Comparison of ENCODE assay signal across 12 mouse cellular contexts in the genomic region with DNA sequence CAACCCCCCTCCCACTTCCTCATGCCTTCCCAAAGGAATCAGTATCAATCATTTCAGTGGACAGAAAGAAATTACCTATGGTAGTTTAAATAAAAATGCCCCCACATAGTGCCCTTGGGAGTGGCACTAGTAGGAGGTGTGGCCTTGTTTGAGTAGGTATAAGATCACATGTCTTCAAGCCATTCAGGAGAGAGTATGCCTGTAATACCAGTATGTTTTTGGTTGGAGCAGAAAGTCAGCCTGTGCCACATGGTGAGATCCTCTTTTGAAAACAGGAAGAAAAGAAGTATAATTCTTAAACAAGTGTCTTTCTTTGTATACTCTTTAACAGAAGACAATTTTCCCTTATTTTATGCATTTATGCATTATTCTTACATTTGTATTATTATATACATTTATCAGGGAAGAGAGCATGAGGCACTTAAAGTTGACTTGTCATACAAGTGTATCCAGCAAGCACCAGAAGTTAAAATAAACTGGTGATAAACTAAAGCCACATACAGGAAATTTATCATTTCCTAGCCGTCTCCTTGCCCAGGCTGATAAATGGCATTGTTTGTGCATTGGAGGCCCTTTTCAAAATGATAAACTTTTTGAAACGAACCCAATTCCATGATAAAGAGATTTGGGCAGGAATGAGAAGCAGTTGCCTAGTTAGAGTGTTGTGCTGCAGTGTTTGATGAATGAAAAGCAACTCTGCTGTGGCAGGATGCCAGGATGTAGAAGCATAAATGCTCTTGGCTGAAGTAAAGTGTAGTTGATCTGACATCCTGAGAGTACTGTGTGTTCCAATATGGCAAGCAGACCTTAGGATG.
DNase-seq lines count a peak whose midpoint lies in the region; ATAC-seq and TF ChIP-seq lines count a peak whose summit lies in the region.
"Had no signal": no experiment of that assay in that cellular context is flagged by ENCODE, and none has a peak within 500 bp of the region (broad histone marks: within the 10 kb centered on the region; RNA-seq: fewer than 3 reads in every experiment).

No protein-coding gene starts in this region.

- TF ChIP-seq POLR2A in cerebellum, adult 2 months (IDR thresholded peaks at IDR 0.05; ENCODE audit: borderline replicate concordance, insufficient read depth, low read length), result no peak

- H3K36me3 ChIP-seq in hindbrain, embryonic 15.5 days, result no peaks in the 10 kb centered on the region
- H3K36me3 ChIP-seq in hindbrain, embryonic 12.5 days, result no peaks in the 10 kb centered on the region
- no peaks in the 10 kb centered on the region for H3K36me3 ChIP-seq in liver, embryonic 14.5 days (replicated peaks; ENCODE audit: control insufficient read depth, insufficient read depth, low read depth)
- H3K36me3 ChIP-seq: G1E; limb, embryonic 12.5 days had no signal

- no peaks in the 10 kb centered on the region for H3K27me3 ChIP-seq in hindbrain, embryonic 15.5 days
- no peaks in the 10 kb centered on the region for H3K27me3 ChIP-seq in hindbrain, embryonic 12.5 days
- H3K27me3 ChIP-seq in liver, embryonic 14.5 days (ENCODE audit: control insufficient read depth, insufficient read depth, low read length), result no peaks in the 10 kb centered on the region
- H3K27me3 ChIP-seq in cerebellum, adult 2 months (ENCODE audit: control insufficient read depth, insufficient read depth, low read length), result no peaks in the 10 kb centered on the region
- H3K27me3 ChIP-seq: limb, embryonic 12.5 days had no signal

- DNase-seq in 3T3-L1 (ENCODE audit: low read depth, low spot score) (peak; percentile 7), NIH3T3 (ENCODE audit: low read depth) (peak; percentile 42)
- DNase-seq in liver, embryonic 14.5 days (ENCODE audit: low read depth in 3 of 3, low spot score in 3 of 3), result peak; percentile 0 to 15 (median 1)
- no peak for DNase-seq in thymus, postnatal 10 days (ENCODE audit: low spot score in 2 of 2)
- DNase-seq in cerebellum, adult 2 months, result no peak
- no peak for DNase-seq in heart, adult 18-20 months
- DNase-seq: cerebellum, adult 18-20 months had no signal

- no peak overlapping the region for H3K27ac ChIP-seq in hindbrain, embryonic 15.5 days (replicated peaks)
- no peak overlapping the region for H3K27ac ChIP-seq in hindbrain, embryonic 12.5 days
- H3K27ac ChIP-seq in liver, embryonic 14.5 days, result no peak overlapping the region
- no peak overlapping the region for H3K27ac ChIP-seq in cerebellum, adult 2 months (ENCODE audit: insufficient read depth, low read length)
- H3K27ac ChIP-seq: limb, embryonic 12.5 days had no signal

- H3K4me3 ChIP-seq in hindbrain, embryonic 15.5 days, result no peak overlapping the region
- no peak overlapping the region for H3K4me3 ChIP-seq in hindbrain, embryonic 12.5 days
- H3K4me3 ChIP-seq in liver, embryonic 14.5 days (ENCODE audit: insufficient read depth in 1 of 2, low read depth in 2 of 2, low read length in 2 of 2), result no peak overlapping the region
- no peak overlapping the region for H3K4me3 ChIP-seq in cerebellum, adult 2 months (replicated peaks; ENCODE audit: insufficient read depth, low read depth, low read length)
- H3K4me3 ChIP-seq: limb, embryonic 12.5 days had no signal

- no peaks in the 10 kb centered on the region for H3K4me1 ChIP-seq in hindbrain, embryonic 15.5 days (replicated peaks)
- no peaks in the 10 kb centered on the region for H3K4me1 ChIP-seq in hindbrain, embryonic 12.5 days
- peaks cover 0 to 5% of the 10 kb centered on the region in 2 experiments; a peak in 3 of 4 replicates for H3K4me1 ChIP-seq in liver, embryonic 14.5 days (replicated peaks; ENCODE audit: control insufficient read depth in 2 of 2, insufficient read depth in 2 of 2, low read length in 1 of 2)
- H3K4me1 ChIP-seq in cerebellum, adult 2 months (ENCODE audit: control insufficient read depth, insufficient read depth, low read length), result no peaks in the 10 kb centered on the region
- H3K4me1 ChIP-seq: limb, embryonic 12.5 days had no signal

- H3K9me3 ChIP-seq in hindbrain, embryonic 15.5 days, result no peaks in the 10 kb centered on the region
- no peaks in the 10 kb centered on the region for H3K9me3 ChIP-seq in hindbrain, embryonic 12.5 days (replicated peaks)
- no peaks in the 10 kb centered on the region for H3K9me3 ChIP-seq in liver, embryonic 14.5 days (ENCODE audit: control insufficient read depth, low read length)
- H3K9me3 ChIP-seq: limb, embryonic 12.5 days had no signal

- 0 out of 2 replicates have a peak, but pooled peaks have one; percentile 51 for ATAC-seq in hindbrain, embryonic 15.5 days (ENCODE audit: low FRiP score, low read depth)
- ATAC-seq in hindbrain, embryonic 12.5 days (ENCODE audit: low FRiP score), result no peak
- peak; percentile 74 for ATAC-seq in liver, embryonic 14.5 days (ENCODE audit: insufficient read depth)
- ATAC-seq: inflammation-experienced regulatory T-cells, adult 6 months had no signal

- no peak for TF ChIP-seq CTCF in liver, embryonic 14.5 days (IDR thresholded peaks at IDR 0.05; ENCODE audit: low read depth)
- TF ChIP-seq CTCF in cerebellum, adult 2 months (IDR thresholded peaks at IDR 0.05; ENCODE audit: borderline replicate concordance, insufficient read depth, low read depth, low read length), result no peak

- TF ChIP-seq EP300 in liver, embryonic 14.5 days (IDR thresholded peaks at IDR 0.05; ENCODE audit: low read depth), result peak; percentile 52

- H3K9ac ChIP-seq in hindbrain, embryonic 15.5 days, result no peak overlapping the region
- no peak overlapping the region for H3K9ac ChIP-seq in hindbrain, embryonic 12.5 days
- H3K9ac ChIP-seq in liver, embryonic 14.5 days (replicated peaks), result no peak overlapping the region
- H3K9ac ChIP-seq: limb, embryonic 12.5 days had no signal

- H3K4me2 ChIP-seq in hindbrain, embryonic 15.5 days, result no peak overlapping the region
- H3K4me2 ChIP-seq in hindbrain, embryonic 12.5 days (replicated peaks), result no peak overlapping the region
- no peak overlapping the region for H3K4me2 ChIP-seq in liver, embryonic 14.5 days (ENCODE audit: low read depth)
- H3K4me2 ChIP-seq: limb, embryonic 12.5 days had no signal

- 33% methylated on average over 2 of the region's 2 CpGs for WGBS in hindbrain, embryonic 15.5 days
- 61% methylated on average over 2 of the region's 2 CpGs for WGBS in hindbrain, embryonic 12.5 days
- 6% methylated on average over 2 of the region's 2 CpGs for WGBS in liver, embryonic 14.5 days (ENCODE audit: insufficient replicate concordance)
- 15% methylated on average over 2 of the region's 2 CpGs for WGBS in cerebellum, adult 2 months

Comparison
In these comparisons a context has a peak if more than half of its experiments do, and no peak if none do; other contexts are left out.
1. DNase-seq: peak in 3T3-L1 (single experiment), NIH3T3 (single experiment) and liver, embryonic 14.5 days (3 of 3); none in thymus, postnatal 10 days (0 of 2), cerebellum, adult 2 months (0 of 2) and heart, adult 18-20 months (0 of 2).